ENCODE assay signal across 28 mouse cellular contexts in the genomic region with DNA sequence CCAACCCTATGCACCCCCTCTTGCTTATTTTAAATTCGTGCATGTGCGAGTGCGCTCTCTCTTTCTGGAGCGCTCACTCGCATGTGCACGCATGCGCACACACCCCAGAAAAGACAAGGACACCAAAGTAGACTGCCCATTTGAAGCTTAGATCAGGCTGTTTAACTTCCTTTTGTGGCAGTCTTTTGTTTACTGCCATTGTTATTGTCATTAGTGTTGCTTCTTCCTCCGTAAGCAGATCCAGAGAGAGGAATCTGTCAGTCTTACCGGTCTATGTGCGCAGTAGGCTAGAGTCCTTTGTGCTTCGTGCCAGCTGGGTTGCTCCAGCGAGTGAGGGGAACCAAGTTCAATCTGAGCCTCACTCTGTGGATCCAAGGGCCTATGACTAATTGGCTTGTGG. TPM values are rescaled to one million over a fixed set of nuclear protein-coding genes. Genes with fewer than 3 reads are reported as not detected.
DNase-seq lines count a peak whose midpoint lies in the region; ATAC-seq and TF ChIP-seq lines count a peak whose summit lies in the region.
"Had no signal": no experiment of that assay in that cellular context is flagged by ENCODE, and none has a peak within 500 bp of the region (broad histone marks: within the 10 kb centered on the region; RNA-seq: fewer than 3 reads in every experiment).

No protein-coding gene starts in this region.

- H3K4me3 ChIP-seq in midbrain, embryonic 10.5 days = no peak overlapping the region
- no peak overlapping the region for H3K4me3 ChIP-seq in midbrain, embryonic 15.5 days
- H3K4me3 ChIP-seq in ES-E14 (ENCODE audit: insufficient read depth in 1 of 2, low read depth in 1 of 2, low read length in 2 of 2, poor library complexity in 1 of 2, severe bottlenecking in 1 of 2) = no peak overlapping the region
- H3K4me3 ChIP-seq in limb, embryonic 10.5 days = no peak overlapping the region
- no peak overlapping the region for H3K4me3 ChIP-seq in kidney, adult 2 months (ENCODE audit: insufficient read depth, low read depth, low read length)
- H3K4me3 ChIP-seq: embryonic facial prominence, embryonic 13.5 days; hindbrain, embryonic 12.5 days; left cerebral cortex, adult 2 months; liver, embryonic 13.5 days; neural tube, embryonic 12.5 days had no signal

- no peak overlapping the region for H3K4me2 ChIP-seq in midbrain, embryonic 15.5 days
- H3K4me2 ChIP-seq: embryonic facial prominence, embryonic 13.5 days; hindbrain, embryonic 12.5 days; liver, embryonic 13.5 days; neural tube, embryonic 12.5 days had no signal

- H3K27ac ChIP-seq in midbrain, embryonic 10.5 days (replicated peaks) = no peak overlapping the region
- H3K27ac ChIP-seq in midbrain, embryonic 15.5 days = no peak overlapping the region
- no peak overlapping the region for H3K27ac ChIP-seq in ES-E14 (ENCODE audit: insufficient read depth, low read depth, low read length, poor library complexity, severe bottlenecking)
- H3K27ac ChIP-seq in limb, embryonic 10.5 days = no peak overlapping the region
- no peak overlapping the region for H3K27ac ChIP-seq in kidney, adult 2 months (ENCODE audit: insufficient read depth, low read depth, low read length)
- H3K27ac ChIP-seq: embryonic facial prominence, embryonic 13.5 days; hindbrain, embryonic 12.5 days; hindbrain, postnatal 0 days; left cerebral cortex, adult 2 months; liver, embryonic 13.5 days; neural tube, embryonic 12.5 days had no signal

- in situ Hi-C loops in ES-E14 (cut with MboI; ENCODE audit: low sequenced_read_pairs in 2 of 2, unreplicated experiment in 2 of 2) = no loop called here

- no peak for TF ChIP-seq CTCF in kidney, adult 2 months (conservative IDR thresholded peaks at IDR 0.05; ENCODE audit: insufficient read depth, insufficient read length, low read depth, low read length)

- H3K9me3 ChIP-seq in midbrain, embryonic 10.5 days (replicated peaks) = no peaks in the 10 kb centered on the region
- no peaks in the 10 kb centered on the region for H3K9me3 ChIP-seq in midbrain, embryonic 15.5 days
- H3K9me3 ChIP-seq in ES-E14 (ENCODE audit: control insufficient read depth, insufficient read depth, low read depth, low read length) = no peaks in the 10 kb centered on the region
- no peaks in the 10 kb centered on the region for H3K9me3 ChIP-seq in limb, embryonic 10.5 days (replicated peaks)
- H3K9me3 ChIP-seq: embryonic facial prominence, embryonic 13.5 days; hindbrain, embryonic 12.5 days; liver, embryonic 13.5 days; neural tube, embryonic 12.5 days had no signal

- no peaks in the 10 kb centered on the region for H3K36me3 ChIP-seq in midbrain, embryonic 10.5 days
- no peaks in the 10 kb centered on the region for H3K36me3 ChIP-seq in midbrain, embryonic 15.5 days (replicated peaks)
- no peaks in the 10 kb centered on the region for H3K36me3 ChIP-seq in ES-E14 (ENCODE audit: control insufficient read depth, insufficient read depth, low read length, poor library complexity, severe bottlenecking)
- no peaks in the 10 kb centered on the region for H3K36me3 ChIP-seq in limb, embryonic 10.5 days
- no peaks in the 10 kb centered on the region for H3K36me3 ChIP-seq in kidney, adult 2 months (ENCODE audit: control insufficient read depth, insufficient read depth, low read length)
- H3K36me3 ChIP-seq: embryonic facial prominence, embryonic 13.5 days; G1E; hindbrain, embryonic 12.5 days; neural tube, embryonic 12.5 days had no signal

- WGBS in midbrain, embryonic 10.5 days = 67% methylated on average over 12 of the region's 12 CpGs
- WGBS in midbrain, embryonic 15.5 days = 68% methylated on average over 12 of the region's 12 CpGs
- WGBS in limb, embryonic 10.5 days = 78% methylated on average over 12 of the region's 12 CpGs
- 90% methylated on average over 12 of the region's 12 CpGs for WGBS in kidney, adult 2 months

- no peak for TF ChIP-seq POLR2A in kidney, adult 2 months (IDR thresholded peaks at IDR 0.05; ENCODE audit: low read depth, low read length)

- peaks cover 25% of the 10 kb centered on the region for H3K4me1 ChIP-seq in midbrain, embryonic 10.5 days
- peaks cover 14% of the 10 kb centered on the region for H3K4me1 ChIP-seq in midbrain, embryonic 15.5 days
- H3K4me1 ChIP-seq in ES-E14 (ENCODE audit: control insufficient read depth in 2 of 2, insufficient read depth in 2 of 2, low read length in 2 of 2, poor library complexity in 1 of 2) = peaks cover 0 to 9% of the 10 kb centered on the region in 2 experiments; a peak in 2 of 4 replicates
- H3K4me1 ChIP-seq in limb, embryonic 10.5 days = peaks cover 18% of the 10 kb centered on the region
- no peaks in the 10 kb centered on the region for H3K4me1 ChIP-seq in kidney, adult 2 months (ENCODE audit: control insufficient read depth, insufficient read depth, low read length)

- DNase-seq in midbrain, embryonic 10.5 days (ENCODE audit: low spot score) = peak; percentile 8
- DNase-seq in ES-E14 (ENCODE audit: low read depth, low spot score) = peak; percentile 6
- DNase-seq in limb, embryonic 10.5 days (ENCODE audit: low spot score) = peak; percentile 16
- no peak for DNase-seq in heart, postnatal 4 days
- no peak for DNase-seq in right cerebral cortex, adult 18-20 months
- DNase-seq in kidney, adult 2 months = no peak
- DNase-seq: adrenal gland, postnatal 14 days; cerebellum, adult 11-12 months; cerebellum, postnatal 10 days; forebrain, postnatal 0 days; gastrocnemius, postnatal 10 days; heart, postnatal 14 days; kidney, postnatal 14 days; liver, embryonic 13.5 days; lung, adult 2 months; lung, postnatal 10 days; right cerebral cortex, postnatal 14 days; thymus, postnatal 14 days had no signal

- H3K27me3 ChIP-seq in midbrain, embryonic 10.5 days (ENCODE audit: low read depth, poor library complexity, severe bottlenecking) = peaks cover 18% of the 10 kb centered on the region
- no peaks in the 10 kb centered on the region for H3K27me3 ChIP-seq in midbrain, embryonic 15.5 days (replicated peaks)
- peaks cover 5% of the 10 kb centered on the region; the same call in 1 of the 2 replicates for H3K27me3 ChIP-seq in limb, embryonic 10.5 days (ENCODE audit: low read depth, poor library complexity, severe bottlenecking)
- H3K27me3 ChIP-seq in kidney, adult 2 months (replicated peaks; ENCODE audit: control insufficient read depth, insufficient read depth, low read length) = no peaks in the 10 kb centered on the region
- H3K27me3 ChIP-seq: embryonic facial prominence, embryonic 13.5 days; hindbrain, embryonic 12.5 days; liver, embryonic 13.5 days; neural tube, embryonic 12.5 days had no signal

- no peak overlapping the region for H3K9ac ChIP-seq in midbrain, embryonic 15.5 days
- no peak overlapping the region for H3K9ac ChIP-seq in ES-E14 (ENCODE audit: insufficient read depth, low read depth, low read length, poor library complexity, severe bottlenecking)
- H3K9ac ChIP-seq: embryonic facial prominence, embryonic 13.5 days; forebrain, postnatal 0 days; hindbrain, embryonic 12.5 days; liver, embryonic 13.5 days; neural tube, embryonic 12.5 days had no signal

- ATAC-seq in midbrain, embryonic 15.5 days (replicated peaks) = no peak
- ATAC-seq: CD4-positive, CD25-positive, alpha-beta regulatory T cell, adult 4 months; forebrain, postnatal 0 days; hindbrain, postnatal 0 days; intestine, embryonic 16.5 days; midbrain, embryonic 16.5 days had no signal

TF ChIP-seq in ES-E14, 5 proteins besides CTCF, POLR2A, EP300 and RAD21:
- TF ChIP-seq ZNF384 (IDR thresholded peaks at IDR 0.05; ENCODE audit: low read depth, low read length) = no peak
- TF ChIP-seq HCFC1 (IDR thresholded peaks at IDR 0.05; ENCODE audit: borderline replicate concordance, insufficient read depth, low read length) = no peak
- TF ChIP-seq ZC3H11A (IDR thresholded peaks at IDR 0.05; ENCODE audit: borderline replicate concordance, low read depth, low read length) = no peak
- TF ChIP-seq MAFK (IDR thresholded peaks at IDR 0.05; ENCODE audit: insufficient read depth, low read depth, low read length) = no peak
- TF ChIP-seq CHD2 (IDR thresholded peaks at IDR 0.05; ENCODE audit: low read depth, low read length) = no peak

RNA-seq across cellular contexts. Expression of a gene that starts 1.7 kb away (rescaled TPM):
- polyA plus RNA-seq in midbrain, embryonic 10.5 days (2016; fragmentation: Nextera tagmentation; extraction: Ambion mirVana) = 7.9 and 8.9 TPM in 2 replicates
- polyA plus RNA-seq in midbrain, embryonic 15.5 days (2015; fragmentation: Nextera tagmentation; extraction: Ambion mirVana) = 6.5 and 7.6 TPM in 2 replicates
- 6.8 and 10.2 TPM in 2 replicates for total RNA-seq in ES-E14 (2012; rRNA removed)
- 7.1 and 8.5 TPM in 2 replicates for polyA plus RNA-seq in limb, embryonic 10.5 days (2016; fragmentation: Nextera tagmentation; extraction: Ambion mirVana)
- 10 to 100 TPM; 14.4 to 18.1 TPM for total RNA-seq in heart, postnatal 4 days (2021)
- polyA plus RNA-seq in kidney, adult 2 months (2012; rRNA removed) = 16.4 and 17.5 TPM in 2 replicates

Comparison
In these comparisons a context has a peak if more than half of its experiments do, and no peak if none do; other contexts are left out.
1. DNase-seq: peak in midbrain, embryonic 10.5 days (single experiment), ES-E14 (single experiment) and limb, embryonic 10.5 days (single experiment); none in heart, postnatal 4 days (single experiment), right cerebral cortex, adult 18-20 months (single experiment) and kidney, adult 2 months (single experiment).